Mouse (Mus musculus) mature B cell (primary cell): Measurements from ENCODE around the gene Spsb3.

ENCODE experiments used
- in situ Hi-C: fragments of 300-500 bp; cut with MboI; formaldehyde crosslinking; loops from 2 replicates; pipeline ENCODE4 v1.14.3; 2019

Spsb3 gene

GRCm38 (mm10) chr17:24886134-24886931 lies at the start of gene Spsb3, which contains the start of gene Nubp2:
Gene Spsb3, plus strand, starts transcription at chr17:24886643.
Gene Nubp2, minus strand, starts transcription at chr17:24886349.
- in situ Hi-C loops = no loop called here

GRCm38 (mm10) chr17:24839842-24840241 lies 46.6 kb upstream of the Spsb3 start, which contains the start of gene Hagh:
Gene Hagh, plus strand, starts transcription at chr17:24840143.
- in situ Hi-C loops = no loop called here

GRCm38 (mm10) chr17:24840341-24840740 lies 46.1 kb upstream of the Spsb3 start:
- in situ Hi-C loops = no loop called here

GRCm38 (mm10) chr17:24841133-24841532 lies 45.3 kb upstream of the Spsb3 start:
- in situ Hi-C loops = no loop called here

GRCm38 (mm10) chr17:24842631-24843030 lies 43.8 kb upstream of the Spsb3 start:
- in situ Hi-C loops = no loop called here

DNA sequence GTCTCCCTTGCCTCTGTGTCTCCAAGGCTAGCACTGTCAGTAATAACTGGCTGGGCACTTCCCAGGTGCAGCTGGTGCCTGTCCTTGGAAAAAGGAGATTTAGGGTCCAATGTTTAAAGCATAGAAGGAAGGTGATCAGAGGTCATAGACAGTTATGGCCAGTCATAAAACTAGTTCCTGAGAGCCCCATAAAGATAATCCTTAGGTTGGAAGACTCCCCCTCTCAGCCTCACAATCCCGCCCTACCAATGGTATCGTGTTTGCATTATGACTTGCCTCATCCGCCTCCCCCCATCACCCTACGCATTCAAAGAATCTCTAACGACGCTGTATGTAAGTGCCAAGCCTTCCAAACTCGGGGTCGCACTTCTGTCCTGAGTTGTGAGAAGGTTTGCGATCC lies 41.9 kb upstream of the Spsb3 start:
- in situ Hi-C loops = no loop called here

- in situ Hi-C loops = no loop called here
These were observed 39.1 kb upstream of the Spsb3 start for GRCm38 (mm10) chr17:24847386-24847785.

DNA sequence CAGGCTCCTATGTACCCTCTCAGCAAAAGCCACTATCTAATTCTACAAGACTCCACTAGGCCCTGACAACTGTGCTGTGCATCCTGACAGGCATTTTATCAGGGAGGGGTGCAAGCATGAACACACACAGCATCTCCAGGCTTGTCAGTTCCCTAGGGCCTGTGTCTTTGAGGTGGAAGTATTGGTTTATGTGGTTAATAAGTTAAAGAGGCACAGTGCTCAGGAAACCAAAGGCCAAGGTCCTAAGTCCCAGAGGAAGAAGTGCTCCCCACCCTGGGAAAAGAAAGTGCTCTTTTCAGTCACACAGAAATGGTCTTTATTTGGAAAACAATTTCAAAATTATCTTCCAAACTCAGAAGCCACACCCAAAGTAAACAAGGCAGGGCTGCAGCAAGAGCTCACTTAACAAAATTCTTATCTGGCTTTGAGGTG lies 37.8 kb upstream of the Spsb3 start:
- in situ Hi-C loops = no loop called here

GRCm38 (mm10) chr17:24849733-24850064 lies 36.7 kb upstream of the Spsb3 start:
- in situ Hi-C loops = no loop called here

DNA sequence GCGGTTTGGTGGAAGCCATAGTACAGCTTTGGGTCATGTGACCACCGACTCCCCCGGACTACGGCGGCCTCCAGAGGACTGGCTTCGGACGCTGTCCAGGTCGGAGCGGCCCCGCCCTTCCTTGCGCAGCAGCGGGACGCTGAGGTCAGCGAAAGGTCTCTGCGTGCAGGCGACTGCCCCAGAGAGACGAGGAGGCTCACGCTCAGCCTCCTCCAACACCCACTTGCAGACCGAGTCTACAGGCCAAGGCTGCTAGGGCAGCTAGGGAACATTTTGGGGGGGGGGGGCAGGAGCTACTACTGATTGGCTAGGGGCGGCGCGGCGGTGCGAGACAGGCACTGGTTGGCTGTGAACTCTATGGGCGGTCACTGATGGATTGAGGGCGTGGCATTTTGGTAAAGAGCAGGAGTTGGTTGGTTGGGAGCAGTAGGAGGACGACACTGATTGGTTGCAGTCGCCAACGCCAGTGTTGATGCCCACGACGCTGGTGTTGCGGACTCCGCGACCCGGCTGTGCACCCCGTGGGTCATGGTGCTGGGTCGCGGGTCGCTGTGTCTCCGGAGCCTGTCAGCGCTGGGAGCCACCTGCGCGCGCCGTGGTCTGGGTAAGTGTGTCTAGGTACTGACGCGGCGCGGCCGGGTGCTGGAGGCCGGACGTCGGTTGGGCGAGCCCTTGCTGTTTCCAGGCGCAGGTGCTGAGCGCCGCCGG lies 36.2 kb upstream of the Spsb3 start, which contains the start of gene Fahd1:
Gene Fahd1, minus strand, starts transcription at position 300 of the 708 bp plus-strand sequence.
- in situ Hi-C loops = no loop called here

- in situ Hi-C loops = no loop called here
These were observed 35.7 kb upstream of the Spsb3 start for GRCm38 (mm10) chr17:24850773-24851127.

GRCm38 (mm10) chr17:24851381-24852125 lies 34.9 kb upstream of the Spsb3 start:
- in situ Hi-C loops = no loop called here

- in situ Hi-C loops = no loop called here
These were observed 30.5 kb upstream of the Spsb3 start for GRCm38 (mm10) chr17:24855838-24856464.

DNA sequence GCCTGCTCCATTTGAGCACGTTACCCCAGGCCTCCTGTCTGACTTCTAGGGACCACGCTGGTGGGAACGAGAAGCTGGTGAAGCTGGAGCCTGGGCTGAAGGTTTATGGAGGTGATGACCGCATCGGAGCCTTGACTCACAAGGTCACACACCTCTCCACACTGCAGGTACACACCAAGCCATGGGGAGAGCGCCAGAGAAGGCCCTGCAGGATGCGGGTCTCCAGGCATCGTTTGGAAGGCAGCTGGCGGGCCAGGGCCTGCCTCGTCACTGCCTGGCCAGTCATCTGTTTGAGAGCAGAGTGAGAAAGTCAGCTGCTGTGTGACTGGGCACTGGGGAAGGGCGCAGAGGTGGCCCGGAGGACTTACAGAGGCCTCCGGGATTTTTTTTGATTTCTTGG lies 29.9 kb upstream of the Spsb3 start:
- in situ Hi-C loops = no loop called here

DNA sequence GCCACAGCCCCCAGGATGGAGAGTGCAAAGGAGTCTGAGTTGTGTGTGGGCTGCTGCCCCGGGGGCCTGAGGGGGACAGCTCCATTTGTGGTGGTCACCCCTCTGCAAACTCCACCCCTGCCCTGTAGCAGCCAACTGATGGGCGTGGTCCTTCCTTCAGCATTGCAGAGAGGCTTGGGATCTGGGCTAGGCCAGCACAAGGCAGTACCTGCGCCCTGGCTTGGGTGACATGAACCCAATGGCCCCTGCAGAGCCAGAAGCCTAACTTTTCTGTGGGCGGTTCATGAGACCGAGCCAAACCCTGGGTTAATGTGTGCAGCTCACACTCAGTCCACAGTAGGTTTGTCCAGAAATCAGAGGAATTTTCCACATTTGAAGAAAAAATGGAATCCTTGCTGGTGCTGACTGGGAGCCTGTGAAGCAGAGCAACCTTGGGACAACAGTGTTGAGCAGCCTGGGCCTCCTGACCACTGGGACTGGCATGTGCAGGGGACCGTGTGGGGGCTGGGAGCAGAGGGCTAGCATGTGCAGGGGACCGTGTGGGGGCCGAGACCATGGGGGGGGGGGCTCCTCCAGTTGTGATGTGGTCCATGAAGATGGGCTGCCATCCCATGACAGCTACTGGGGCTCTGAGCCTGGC lies 28.5 kb upstream of the Spsb3 start:
- in situ Hi-C loops = no loop called here

GRCm38 (mm10) chr17:24858967-24859366 lies 27.5 kb upstream of the Spsb3 start:
- in situ Hi-C loops = no loop called here

DNA sequence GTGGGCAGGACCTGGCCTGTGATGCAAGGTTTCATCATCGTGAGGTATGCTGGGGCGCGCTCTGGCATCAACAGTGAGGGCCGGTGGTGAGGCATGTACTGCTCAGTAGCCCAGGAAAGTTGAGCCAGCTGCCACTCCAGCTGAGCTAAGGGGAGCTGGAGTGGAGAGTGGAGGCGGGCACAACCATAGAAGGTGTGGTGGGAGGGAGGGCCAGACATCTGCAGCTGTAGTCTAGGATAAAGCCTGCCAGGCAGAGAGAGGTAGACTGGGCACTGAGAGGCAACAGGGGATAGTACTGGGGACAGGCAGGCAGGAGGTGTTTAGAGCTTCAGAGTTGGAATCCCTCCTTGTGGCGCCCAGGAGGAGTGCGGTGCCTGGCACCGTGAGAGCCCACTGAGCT lies 26.4 kb upstream of the Spsb3 start:
- in situ Hi-C loops = no loop called here

- in situ Hi-C loops = no loop called here
These were observed 24.7 kb upstream of the Spsb3 start for GRCm38 (mm10) chr17:24861785-24862184.

DNA sequence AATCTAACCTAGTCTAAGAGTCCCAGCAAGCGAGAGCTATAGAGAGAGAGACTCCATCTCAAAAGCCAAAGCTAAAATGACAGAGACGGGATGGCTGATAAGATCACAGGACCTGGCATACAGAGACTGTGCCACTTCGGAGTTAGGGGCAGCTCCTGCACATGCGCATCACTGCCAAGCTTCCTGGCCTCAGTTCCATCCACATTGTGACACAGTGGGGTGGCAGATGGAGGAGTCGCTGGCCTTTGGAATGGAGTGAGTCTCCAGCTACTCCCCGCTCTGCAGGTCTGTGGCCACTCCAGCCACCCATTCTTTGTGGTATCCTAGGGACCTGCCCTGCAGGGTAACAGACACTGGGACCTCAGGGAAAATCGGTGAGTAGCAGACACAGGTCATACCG lies 20.7 kb upstream of the Spsb3 start, which contains the start of gene Igfals:
Gene Igfals, plus strand, starts transcription at position 222 of the 400 bp plus-strand sequence.
- in situ Hi-C loops = no loop called here

DNA sequence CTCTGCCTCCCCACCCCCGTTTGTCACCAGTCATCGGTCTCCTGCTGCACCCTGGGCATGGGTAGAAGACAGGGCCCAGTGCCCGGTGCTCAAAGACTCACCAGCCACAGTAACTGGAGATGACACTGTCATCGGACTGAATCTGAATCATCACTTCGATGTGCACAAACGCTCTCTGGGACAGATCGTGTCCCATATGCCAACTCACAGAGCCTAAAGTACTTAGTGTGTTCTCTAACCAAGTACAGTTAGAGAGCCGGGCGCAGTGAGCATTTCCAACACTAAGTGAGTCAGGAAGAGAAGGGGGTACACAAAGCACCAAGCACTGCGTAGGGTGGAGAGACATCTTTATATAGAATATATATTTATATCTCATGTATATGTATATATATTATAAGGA lies 18.5 kb upstream of the Spsb3 start:
- in situ Hi-C loops = no loop called here

GRCm38 (mm10) chr17:24873695-24874404 lies 12.6 kb upstream of the Spsb3 start:
- in situ Hi-C loops = no loop called here
